Mouse (Mus musculus): ENCODE data around the gene Dynlrb1.

The Dynlrb1 gene

DNA sequence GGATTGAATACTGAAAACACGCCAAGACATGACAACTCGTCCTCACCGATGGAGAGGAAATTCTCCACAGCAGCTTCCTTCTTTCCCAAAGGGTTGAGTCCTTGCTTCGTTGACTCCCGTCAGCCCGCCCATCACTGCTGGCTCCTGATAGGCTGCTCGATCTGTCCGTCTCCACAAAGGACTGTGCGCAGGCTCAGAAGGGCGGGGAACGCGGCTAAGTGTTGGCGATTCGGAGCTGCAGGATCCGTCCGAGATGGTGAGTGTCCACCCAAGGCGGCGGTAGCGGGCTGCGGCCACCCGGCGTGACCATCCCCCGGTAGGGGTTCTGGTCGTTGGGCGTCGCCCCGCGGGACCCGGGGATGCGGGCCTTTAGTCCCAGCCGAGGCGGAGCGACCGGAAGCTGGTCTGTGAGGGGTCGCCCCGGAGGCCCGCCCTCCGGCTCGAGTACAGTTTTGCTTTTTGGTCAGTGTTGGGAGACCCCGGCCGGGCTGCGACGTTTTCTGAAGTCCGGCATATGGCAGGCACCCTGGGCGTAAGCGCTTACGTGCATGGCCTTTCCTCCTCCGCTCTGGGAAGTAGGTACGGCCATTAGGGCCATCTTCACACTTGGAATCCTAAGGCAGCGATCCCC, at the start of gene Dynlrb1:
Dynlrb1 (plus strand) TSS at position 172 of the 631 bp plus-strand sequence.
- peak; percentile 85 to 95 for DNase-seq (ENCODE audit: low read depth in 2 of 2, low spot score in 2 of 2)

- DNase-seq (ENCODE audit: low read depth in 2 of 2, low spot score in 2 of 2), result peak in 1 of 2 experiments; percentile 4
These were observed 28.9 kb upstream of the Dynlrb1 start for GRCm38 (mm10) chr2:155207419-155207818.

GRCm38 (mm10) chr2:155223145-155223544, 13.2 kb upstream of the Dynlrb1 start:
- no peak for DNase-seq (ENCODE audit: low read depth in 2 of 2, low spot score in 2 of 2)

GRCm38 (mm10) chr2:155224721-155225120, 11.6 kb upstream of the Dynlrb1 start:
- no peak for DNase-seq (ENCODE audit: low read depth in 2 of 2, low spot score in 2 of 2)

- DNase-seq (ENCODE audit: low read depth in 2 of 2, low spot score in 2 of 2), result no peak
These were observed 479 bp upstream of the Dynlrb1 start for GRCm38 (mm10) chr2:155235746-155236361.

- no peak for DNase-seq (ENCODE audit: low read depth in 2 of 2, low spot score in 2 of 2)
These were observed 943 bp downstream of the Dynlrb1 start for GRCm38 (mm10) chr2:155237276-155237675.

DNA sequence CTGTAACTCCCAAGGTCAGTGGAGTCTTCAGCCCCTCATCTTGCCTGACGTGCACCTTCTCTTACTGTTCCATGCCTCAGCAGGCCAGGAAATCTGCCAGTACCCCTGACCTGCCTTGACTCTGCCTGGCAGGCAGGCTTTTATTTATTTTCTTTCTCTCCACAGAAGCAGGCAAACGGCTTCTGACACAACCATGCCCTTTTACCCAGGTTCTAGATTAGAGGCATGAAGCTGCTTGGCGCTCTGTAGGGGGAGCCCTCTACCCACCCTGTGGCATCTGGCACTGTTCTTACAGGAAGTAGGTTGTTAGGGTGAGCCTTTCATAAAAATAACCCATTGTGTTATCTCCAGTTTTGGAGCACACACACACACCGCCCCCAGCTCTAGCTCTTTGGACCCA, 4.6 kb downstream of the Dynlrb1 start:
- DNase-seq (ENCODE audit: low read depth in 2 of 2, low spot score in 2 of 2), result peak; percentile 16 to 31

GRCm38 (mm10) chr2:155242296-155242855, 6.0 kb downstream of the Dynlrb1 start:
- no peak for DNase-seq (ENCODE audit: low read depth in 2 of 2, low spot score in 2 of 2)

DNA sequence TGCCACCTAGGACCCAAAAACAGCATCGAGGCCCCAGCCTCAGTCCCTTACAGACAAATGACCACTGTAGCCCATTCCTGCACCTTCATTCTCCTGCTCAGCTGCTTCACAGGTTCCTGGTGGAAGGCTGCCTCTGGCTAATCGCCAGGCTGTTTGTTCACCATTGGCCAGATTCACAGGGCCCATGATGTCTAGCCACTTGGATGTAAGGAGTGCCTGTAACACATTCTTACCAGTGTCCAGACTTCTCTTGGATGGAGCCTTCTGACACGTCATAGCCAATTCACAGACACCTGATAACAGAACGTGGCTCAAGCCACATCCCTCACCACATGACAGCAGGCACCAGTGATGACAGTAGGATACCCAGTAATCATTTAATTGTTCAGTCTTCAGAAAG, 9.9 kb downstream of the Dynlrb1 start:
- DNase-seq (ENCODE audit: low read depth in 2 of 2, low spot score in 2 of 2), result no peak

- no peak for DNase-seq (ENCODE audit: low read depth in 2 of 2, low spot score in 2 of 2)
These were observed 11.9 kb downstream of the Dynlrb1 start for GRCm38 (mm10) chr2:155248206-155248605.

DNA sequence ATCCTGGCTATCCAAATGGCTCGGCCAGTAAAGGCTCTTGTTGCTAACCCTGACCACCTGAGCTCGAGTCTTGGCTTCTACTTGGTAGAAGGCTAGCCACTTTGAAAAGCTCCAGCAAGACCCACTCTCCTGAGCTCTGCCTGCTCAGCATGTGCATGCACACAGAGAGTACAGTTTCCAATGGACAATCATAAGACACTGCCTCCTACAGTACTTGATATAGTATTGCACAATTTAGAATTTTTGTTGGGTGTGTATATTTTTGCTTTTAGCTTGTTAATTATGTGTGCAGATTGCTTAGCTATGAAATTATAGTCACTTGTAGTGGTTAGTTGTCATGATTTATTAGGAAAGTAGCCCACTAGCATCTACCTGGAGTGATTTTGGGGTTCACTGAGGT, 12.4 kb downstream of the Dynlrb1 start:
- no peak for DNase-seq (ENCODE audit: low read depth in 2 of 2, low spot score in 2 of 2)

DNA sequence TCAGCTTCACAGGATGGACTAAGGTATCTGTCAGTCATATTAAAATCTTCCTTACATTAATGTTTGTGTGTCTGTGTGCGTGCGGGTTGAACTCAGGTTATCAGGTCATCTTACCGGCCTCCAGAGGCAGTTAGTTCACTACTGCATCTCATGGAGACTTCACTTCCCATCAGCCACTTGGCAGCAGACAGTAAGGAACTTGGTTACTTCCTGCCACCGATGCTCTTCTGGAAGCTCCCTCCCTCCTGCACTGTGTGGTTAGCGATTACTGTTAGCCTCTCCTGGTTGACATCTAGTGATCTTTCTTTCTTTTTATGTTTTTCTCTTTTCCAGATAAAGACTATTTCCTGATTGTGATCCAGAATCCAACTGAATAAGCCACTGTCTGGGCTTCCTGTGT, 13.3 kb downstream of the Dynlrb1 start:
- DNase-seq (ENCODE audit: low read depth in 2 of 2, low spot score in 2 of 2), result no peak

- no peak for DNase-seq (ENCODE audit: low read depth in 2 of 2, low spot score in 2 of 2)
These were observed 29.2 kb downstream of the Dynlrb1 start for GRCm38 (mm10) chr2:155265526-155265925.

DNA sequence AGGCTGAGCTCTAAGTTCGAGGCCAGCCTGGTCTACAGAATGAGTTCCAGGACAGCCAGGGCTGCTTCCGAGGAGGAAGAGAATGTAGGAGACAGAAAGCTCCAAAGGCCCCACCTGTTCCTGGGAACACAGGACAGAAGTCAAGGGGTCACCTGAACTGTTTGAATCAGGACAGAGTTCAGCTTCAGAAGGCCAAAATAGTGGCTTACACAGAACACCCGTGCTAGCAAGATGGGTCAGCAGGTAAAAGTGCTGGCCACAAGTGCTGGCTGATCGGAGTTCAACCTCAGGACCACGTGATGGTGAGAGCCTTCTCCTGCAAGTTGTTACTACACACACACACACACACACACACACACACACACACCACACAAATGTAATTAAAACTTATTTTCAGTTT, 30.6 kb downstream of the Dynlrb1 start:
- no peak for DNase-seq (ENCODE audit: low read depth in 2 of 2, low spot score in 2 of 2)

GRCm38 (mm10) chr2:155271957-155272356, 35.6 kb downstream of the Dynlrb1 start:
- DNase-seq (ENCODE audit: low read depth in 2 of 2, low spot score in 2 of 2), result no peak

DNA sequence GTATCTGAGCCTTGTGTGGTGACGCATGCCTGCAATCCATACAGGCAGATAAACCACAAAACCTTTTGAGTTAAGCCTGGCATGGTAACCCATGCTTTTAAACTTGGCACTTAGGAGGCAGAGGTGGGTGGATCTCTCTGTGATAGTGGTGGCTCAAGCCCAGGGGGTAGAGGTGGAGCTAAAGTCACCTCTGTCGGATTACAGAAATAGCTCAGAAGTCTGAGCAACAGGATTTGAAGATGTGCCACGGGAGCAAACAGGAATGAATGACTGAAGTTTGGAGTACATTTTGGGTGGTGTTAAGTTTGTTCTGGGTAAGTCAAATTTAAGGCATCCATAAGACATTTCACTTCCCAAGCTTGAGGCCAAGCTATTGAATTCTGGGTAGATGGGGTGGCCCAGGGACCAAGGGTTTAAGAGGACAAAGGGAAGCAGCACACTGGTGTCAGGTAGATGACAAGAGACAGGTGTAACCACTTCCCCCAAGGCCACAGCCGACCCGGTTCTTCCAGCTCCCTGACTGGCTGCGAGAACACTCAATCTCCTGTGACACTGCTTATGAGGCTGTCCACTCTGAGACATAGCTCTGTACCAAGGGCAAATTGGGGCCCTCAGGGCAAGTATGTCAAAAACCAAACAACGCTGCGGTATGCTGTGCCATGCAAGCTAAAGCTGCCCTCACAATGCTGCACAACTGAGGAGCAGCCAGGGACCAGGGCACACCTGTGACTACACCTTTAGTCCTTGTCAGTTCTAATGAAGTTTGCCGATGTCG, 36.2 kb downstream of the Dynlrb1 start:
- DNase-seq (ENCODE audit: low read depth in 2 of 2, low spot score in 2 of 2), result no peak

DNA sequence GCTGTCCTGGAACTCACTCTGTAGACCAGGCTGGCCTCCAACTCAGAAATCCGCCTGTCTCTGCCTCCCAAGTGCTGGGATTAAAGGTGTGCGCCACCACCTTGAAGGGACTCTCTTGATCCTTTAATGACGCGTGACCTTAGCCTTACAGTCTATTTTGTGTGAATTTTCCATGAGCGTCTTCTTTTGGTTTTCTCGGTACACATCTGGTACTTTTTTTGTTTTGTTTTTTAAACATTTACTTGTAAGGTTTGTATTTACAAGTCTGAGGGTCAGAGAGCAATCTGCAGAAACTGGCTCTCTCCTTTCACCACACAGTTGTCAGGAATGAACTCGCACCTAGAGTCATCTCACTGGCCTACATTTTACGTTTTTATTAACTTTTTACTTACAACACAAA, 37.3 kb downstream of the Dynlrb1 start:
- no peak for DNase-seq (ENCODE audit: low read depth in 2 of 2, low spot score in 2 of 2)

DNA sequence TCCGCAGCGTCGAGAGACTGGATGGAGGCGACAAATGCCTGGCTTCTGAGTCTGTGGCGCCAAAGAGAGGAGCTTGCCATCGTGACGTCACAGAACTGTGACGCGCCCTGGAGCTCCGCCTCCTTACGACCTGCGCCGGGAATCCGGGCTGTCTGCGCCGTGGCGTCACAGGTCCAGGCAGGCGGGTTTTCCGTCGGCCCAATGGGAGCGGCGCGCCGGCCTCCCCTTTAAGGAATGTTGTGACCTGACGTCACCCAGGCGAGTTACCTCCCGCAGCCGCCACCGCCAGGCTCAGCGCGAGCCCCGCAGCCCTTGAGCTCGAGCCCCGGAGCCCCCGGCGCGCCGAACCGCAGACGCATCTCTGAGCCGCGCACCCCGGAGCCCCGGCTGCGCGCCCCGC, 39.9 kb downstream of the Dynlrb1 start, which contains the start of gene Map1lc3a:
Map1lc3a (plus strand) TSS at position 103 of the 400 bp plus-strand sequence.
- DNase-seq (ENCODE audit: low read depth in 2 of 2, low spot score in 2 of 2), result peak; percentile 99

DNA sequence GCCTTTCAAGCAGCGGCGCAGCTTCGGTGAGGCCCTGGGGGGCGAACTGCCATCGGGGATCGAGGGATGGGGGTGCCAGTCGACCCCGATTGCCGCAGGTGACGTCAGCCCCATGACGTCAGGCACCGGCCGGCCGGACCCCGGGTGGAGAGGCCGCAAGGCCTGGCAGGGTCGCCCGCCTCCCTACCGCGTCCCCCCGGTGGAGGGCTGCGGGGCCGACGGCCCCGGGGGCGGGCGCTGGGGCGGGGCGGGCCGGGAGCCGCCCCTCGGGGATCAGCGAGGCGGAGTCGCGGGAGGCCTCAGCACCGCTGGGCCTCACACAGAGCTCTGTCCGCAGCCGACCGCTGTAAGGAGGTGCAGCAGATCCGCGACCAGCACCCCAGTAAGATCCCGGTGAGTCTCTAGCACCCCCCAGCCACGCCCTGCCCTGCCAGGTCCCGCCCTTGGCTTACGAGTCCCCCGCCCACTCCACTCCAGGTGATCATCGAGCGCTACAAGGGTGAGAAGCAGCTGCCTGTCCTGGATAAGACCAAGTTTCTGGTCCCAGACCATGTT, 40.4 kb downstream of the Dynlrb1 start:
- DNase-seq (ENCODE audit: low read depth in 2 of 2, low spot score in 2 of 2), result peak; percentile 53 to 62

DNA sequence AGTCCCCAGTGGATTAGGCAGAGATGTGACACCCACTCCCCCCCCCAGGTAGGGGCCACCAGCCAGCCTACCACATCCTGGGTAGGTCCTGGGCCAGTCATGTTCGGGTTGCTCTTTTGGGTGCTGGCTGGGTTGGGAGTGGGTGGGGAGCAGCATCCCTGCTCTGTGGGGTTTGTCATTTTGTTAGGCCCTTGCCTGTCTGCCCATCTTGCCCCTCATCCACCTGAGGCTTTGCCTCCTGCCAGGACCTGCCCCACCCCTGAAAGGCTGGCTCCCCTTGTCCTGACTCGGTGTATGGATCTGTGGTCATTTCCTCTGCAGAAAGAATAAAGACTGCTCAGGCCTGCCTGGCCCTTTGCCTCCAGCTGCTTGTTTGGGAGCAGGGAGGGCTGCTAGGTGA, 41.4 kb downstream of the Dynlrb1 start:
- DNase-seq (ENCODE audit: low read depth in 2 of 2, low spot score in 2 of 2), result no peak

DNA sequence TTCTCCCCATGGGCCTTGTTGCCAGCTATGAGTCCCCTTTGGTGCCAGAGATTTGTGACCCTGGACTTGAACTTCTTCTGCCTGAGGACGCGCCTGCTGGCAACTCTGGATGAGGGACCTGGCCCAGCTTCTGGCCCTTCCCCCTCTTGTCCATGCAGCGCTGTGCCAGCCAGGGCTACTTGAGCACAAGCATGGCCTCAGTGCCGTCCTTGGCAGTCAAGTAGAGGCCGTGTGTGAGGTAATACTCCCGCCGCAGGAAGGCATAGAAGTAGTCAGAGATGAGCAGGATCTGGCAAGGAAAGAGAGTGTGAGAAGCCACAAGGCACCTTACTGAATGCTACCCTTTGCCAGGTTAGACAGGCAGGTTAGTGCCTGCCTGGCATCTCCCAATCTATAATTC, 42.0 kb downstream of the Dynlrb1 start:
- no peak for DNase-seq (ENCODE audit: low read depth in 2 of 2, low spot score in 2 of 2)

- DNase-seq (ENCODE audit: low read depth in 2 of 2, low spot score in 2 of 2), result no peak
These were observed 42.8 kb downstream of the Dynlrb1 start for GRCm38 (mm10) chr2:155279163-155279562.
